Mouse (Mus musculus): ENCODE results near the gene Fads6.

Gene Fads6

DNA sequence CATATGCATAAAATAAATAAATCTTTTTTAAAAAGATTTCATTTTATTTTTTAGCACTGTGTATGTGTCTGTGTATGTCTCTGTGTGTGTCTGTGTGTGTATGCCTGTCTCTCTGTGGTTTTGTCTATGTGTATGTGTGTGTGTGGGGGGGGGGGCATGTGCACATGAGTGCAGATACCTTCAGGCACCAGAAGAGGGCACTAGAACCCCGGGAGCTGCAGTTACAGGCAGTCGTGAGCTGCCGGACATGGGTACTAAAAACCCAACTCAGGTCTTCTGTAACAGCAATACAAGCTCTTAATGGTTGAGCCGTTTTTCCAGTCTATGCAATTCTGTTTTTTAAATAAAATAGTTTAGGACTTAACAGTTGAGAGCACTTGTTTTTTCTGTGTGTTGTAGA, 3.3 kb upstream of the Fads6 start:
- DNase-seq (ENCODE audit: low spot score in 2 of 2): no peak

- DNase-seq (ENCODE audit: low spot score in 2 of 2): no peak
Measured at GRCm38 (mm10) chr11:115298160-115298559, 697 bp upstream of the Fads6 start.

GRCm38 (mm10) chr11:115296471-115297210, 822 bp downstream of the Fads6 start:
- no peak for DNase-seq (ENCODE audit: low spot score in 2 of 2)

- DNase-seq (ENCODE audit: low spot score in 2 of 2): no peak
Measured at GRCm38 (mm10) chr11:115295939-115296338, 1.5 kb downstream of the Fads6 start.

- DNase-seq (ENCODE audit: low spot score in 2 of 2): no peak
Measured at GRCm38 (mm10) chr11:115292631-115293375, 4.7 kb downstream of the Fads6 start.

DNA sequence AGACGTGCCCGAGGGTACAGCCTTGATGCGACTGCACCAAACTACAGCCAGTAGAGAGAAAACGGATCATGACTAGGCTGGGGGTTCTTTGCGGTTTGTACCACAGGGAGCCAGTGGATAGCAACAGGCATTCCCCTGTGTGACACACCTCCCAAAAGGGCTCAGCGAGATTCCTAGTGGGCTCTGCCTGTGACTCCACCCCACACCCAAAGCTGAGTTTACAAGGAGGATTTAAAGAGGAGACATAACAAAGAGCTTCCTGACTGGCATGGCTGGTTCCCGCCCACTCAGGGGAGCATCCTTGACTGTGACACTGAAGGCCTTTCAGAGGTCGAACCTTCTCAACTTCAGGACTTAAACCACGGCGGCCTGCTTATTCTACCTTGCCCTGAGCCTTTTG, 6.0 kb downstream of the Fads6 start:
- DNase-seq (ENCODE audit: low spot score in 2 of 2): no peak

GRCm38 (mm10) chr11:115290919-115291318, 6.5 kb downstream of the Fads6 start:
- no peak for DNase-seq (ENCODE audit: low spot score in 2 of 2)

- DNase-seq (ENCODE audit: low spot score in 2 of 2): no peak
Measured at GRCm38 (mm10) chr11:115290314-115290713, 7.1 kb downstream of the Fads6 start.

DNA sequence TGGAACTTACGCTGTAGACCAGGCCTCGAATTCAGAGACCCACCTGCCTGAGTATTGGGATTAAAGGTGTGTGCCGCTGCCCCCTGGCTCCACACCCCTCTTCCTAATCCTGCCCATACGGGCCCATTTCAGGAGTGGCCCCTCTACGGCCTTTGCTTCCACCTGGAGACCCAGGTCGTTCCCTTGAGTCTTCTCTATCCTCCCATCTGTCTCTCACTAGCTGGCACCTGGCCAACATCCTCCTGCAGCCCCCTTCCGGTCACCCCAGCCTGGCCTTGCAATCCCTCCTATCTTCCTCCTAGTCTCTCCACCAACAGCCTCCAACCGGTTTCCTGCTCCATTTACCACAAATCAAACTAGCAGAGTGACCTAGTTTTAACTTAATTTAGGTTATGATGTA, 7.6 kb downstream of the Fads6 start:
- DNase-seq (ENCODE audit: low spot score in 2 of 2): no peak

DNA sequence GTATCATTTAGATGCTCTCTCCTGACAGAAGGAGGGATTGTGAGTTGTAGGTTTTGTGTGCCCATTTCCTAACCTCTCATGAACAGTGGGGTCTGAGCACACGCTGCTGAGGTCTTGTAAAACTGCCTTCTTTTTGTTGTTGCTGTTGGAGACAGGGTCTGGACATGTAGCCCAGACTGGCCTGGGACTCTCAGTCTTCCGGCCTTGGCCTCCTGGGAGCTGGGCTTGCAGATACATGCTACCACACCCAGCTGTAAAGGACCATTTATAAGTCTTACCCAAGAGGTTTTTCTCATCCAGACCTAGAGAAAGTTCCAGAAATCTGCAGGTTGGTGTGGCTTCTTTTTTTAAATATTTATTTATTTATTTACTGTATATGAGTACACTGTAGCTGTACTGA, 9.2 kb downstream of the Fads6 start:
- DNase-seq (ENCODE audit: low spot score in 2 of 2): no peak

DNA sequence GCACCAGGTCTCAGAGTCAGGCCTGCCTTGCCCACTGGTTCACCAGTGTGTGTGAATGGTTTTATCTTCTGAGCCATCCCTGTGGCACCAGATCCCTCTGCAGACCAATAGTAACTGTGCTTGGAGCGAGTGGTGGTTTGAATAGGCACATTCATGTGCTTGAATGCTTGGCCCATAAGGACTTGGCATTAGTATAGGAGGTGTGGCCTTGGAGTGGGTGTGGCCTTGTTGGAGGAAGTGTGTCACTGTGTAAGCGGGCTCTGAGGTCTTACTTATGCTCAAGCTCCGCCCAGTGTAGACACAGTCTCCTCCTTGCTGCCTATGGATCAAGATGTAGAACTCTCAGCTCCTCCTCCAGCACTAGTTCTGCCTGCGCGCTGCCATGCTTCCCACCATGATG, 10.1 kb downstream of the Fads6 start:
- no peak for DNase-seq (ENCODE audit: low spot score in 2 of 2)

GRCm38 (mm10) chr11:115286201-115286993, 11.1 kb downstream of the Fads6 start:
- DNase-seq (ENCODE audit: low spot score in 2 of 2): no peak

GRCm38 (mm10) chr11:115285282-115285681, 12.2 kb downstream of the Fads6 start:
- DNase-seq (ENCODE audit: low spot score in 2 of 2): no peak

GRCm38 (mm10) chr11:115283891-115284620, 13.4 kb downstream of the Fads6 start:
- DNase-seq (ENCODE audit: low spot score in 2 of 2): no peak

- DNase-seq (ENCODE audit: low spot score in 2 of 2): no peak
Measured at GRCm38 (mm10) chr11:115283486-115283765, 14.0 kb downstream of the Fads6 start.

DNA sequence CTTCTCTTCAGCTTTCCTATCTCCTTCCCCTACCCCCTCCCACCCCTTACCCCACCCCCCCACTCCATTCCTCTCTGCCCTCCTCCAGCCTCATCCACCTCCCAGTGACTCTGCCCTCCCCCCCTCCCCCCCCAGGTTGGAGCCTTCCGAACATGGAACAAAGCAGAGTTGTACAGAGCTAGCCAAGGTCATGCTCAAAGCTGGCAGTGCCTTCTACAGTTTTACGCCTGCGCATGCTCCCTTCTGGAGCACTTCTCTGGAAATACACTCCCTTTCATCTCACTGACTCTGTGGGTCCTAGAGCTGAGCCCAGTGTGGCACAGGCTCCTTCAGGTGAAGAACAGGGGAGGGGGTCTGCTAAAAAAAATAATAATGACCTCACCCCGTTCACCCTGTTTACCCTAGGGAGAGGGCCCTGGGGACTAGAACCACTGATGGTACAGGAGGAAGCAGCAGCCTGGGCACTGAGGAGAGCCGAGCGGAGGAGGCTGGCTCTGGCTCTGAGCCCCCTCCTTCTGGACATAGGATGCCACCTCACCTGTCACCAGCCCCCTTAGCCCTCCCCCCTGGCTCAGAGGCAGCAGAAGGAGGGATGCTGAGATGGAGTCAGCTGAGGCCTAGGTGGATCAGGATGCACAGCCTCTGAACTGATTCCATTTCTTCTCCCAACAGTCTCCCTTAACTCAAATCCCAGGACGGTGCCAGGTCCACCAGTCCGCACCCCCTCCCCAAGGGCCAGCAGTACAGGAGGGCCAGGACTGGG, 14.6 kb downstream of the Fads6 start:
- DNase-seq (ENCODE audit: low spot score in 2 of 2): no peak

- no peak for DNase-seq (ENCODE audit: low spot score in 2 of 2)
Measured at GRCm38 (mm10) chr11:115282295-115282694, 15.2 kb downstream of the Fads6 start.

- DNase-seq (ENCODE audit: low spot score in 2 of 2): no peak
Measured at GRCm38 (mm10) chr11:115279726-115280125, 17.7 kb downstream of the Fads6 start.

- DNase-seq (ENCODE audit: low spot score in 2 of 2): no peak
Measured at GRCm38 (mm10) chr11:115278176-115278575, 19.3 kb downstream of the Fads6 start.

DNA sequence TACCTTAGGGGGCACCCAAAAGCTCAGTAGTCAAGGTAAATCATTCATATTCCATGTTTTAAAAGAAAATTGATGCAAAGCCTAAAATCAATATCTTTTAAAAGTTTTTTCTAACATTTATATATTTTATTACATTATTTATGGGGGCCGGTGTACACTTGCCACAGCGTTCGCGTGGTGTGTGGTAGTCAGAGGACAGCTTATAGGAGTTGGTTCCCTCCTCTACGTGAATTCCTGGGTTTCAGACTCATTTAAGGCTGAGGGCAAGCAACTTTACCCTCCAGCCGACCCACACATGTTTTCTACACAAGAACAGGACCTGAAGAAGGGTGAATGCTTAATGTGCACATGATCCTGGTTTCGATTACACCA, 19.9 kb downstream of the Fads6 start:
- DNase-seq (ENCODE audit: low spot score in 2 of 2): no peak
